Mouse (Mus musculus): ENCODE results near the gene Thumpd1. TPM values are rescaled to one million over a fixed set of nuclear protein-coding genes. Genes with fewer than 3 reads are reported as not detected.

Gene Thumpd1
- polyA plus RNA-seq, 1 experiment from 2014 or later = 28.5 TPM

DNA sequence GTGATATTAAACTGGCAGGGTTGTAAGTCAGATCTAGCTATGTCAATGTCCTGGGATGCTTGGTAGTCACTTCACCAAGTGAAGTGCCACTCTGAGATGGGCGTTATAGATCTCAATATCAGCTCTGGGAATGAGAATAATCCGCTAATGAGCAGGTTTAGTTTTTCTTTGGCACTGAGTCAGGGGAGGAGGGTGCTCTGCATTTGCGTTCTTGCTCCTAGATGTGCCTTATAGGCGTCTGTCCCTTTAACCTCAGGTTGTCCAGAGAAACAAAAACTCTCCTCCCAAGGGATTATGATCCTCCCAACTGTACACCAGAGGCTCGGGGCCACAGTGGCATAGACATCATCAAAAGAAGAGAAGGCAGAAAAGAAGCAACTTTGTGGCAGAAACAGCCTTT lies 30.9 kb downstream of the Thumpd1 start, which contains the start of gene Acsm4:
Acsm4 (plus strand) TSS at position 301 of the 400 bp plus-strand sequence.
- TF ChIP-seq EP300 (IDR thresholded peaks at IDR 0.05) = no peak
- TF ChIP-seq CTCF (IDR thresholded peaks at IDR 0.05) = no peak

DNA sequence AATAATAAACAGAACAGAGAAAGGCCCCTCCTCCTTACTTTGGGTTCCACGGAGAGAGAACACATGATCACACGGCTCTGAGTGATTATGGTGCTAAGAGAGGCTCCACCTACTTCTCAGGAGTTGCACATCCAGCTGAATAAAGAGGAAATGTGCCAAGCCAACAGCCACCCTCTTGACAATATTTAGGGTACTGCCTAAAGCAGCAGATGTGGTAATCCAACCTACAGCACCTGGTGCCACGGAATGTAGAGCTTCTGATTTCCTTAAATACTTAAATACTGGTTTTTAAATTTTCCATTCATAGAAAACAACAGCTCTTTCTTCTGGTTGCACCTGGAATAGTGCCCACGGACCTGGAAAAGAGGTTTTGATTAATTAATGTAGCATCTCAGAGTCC lies 37.9 kb downstream of the Thumpd1 start:
- Histone ChIP-seq H3K4me1 (ENCODE audit: insufficient read depth, low read depth, low read length) (no peaks in the 10 kb centered on the region), H3K4me3 (ENCODE audit: low read depth, low read length) (no peak overlapping the region), H3K4me2 (replicated peaks; ENCODE audit: low read depth, low read length) (no peak overlapping the region), H3K36me3 (ENCODE audit: insufficient read depth, low read length) (no peaks in the 10 kb centered on the region), H3K27ac (ENCODE audit: low read length) (no peak overlapping the region), H3K9ac (replicated peaks; ENCODE audit: low read depth) (no peak overlapping the region), H3K27me3 (replicated peaks; ENCODE audit: insufficient read depth, low read length) (no peaks in the 10 kb centered on the region), H3K9me3 (ENCODE audit: low read length) (no peaks in the 10 kb centered on the region)
- WGBS = 39% methylated on average over 4 of the region's 4 CpGs
- TF ChIP-seq EP300 (IDR thresholded peaks at IDR 0.05) (no peak), CTCF (IDR thresholded peaks at IDR 0.05) (no peak)
- no peak for ATAC-seq
- no peak for DNase-seq (ENCODE audit: low spot score)

More for the DNA sequence above, 30.9 kb downstream of the Thumpd1 start, which contains the start of gene Acsm4:
- DNase-seq (ENCODE audit: low spot score) = no peak
- 64% methylated on average over 5 of the region's 5 CpGs for WGBS
- Histone ChIP-seq H3K27me3 (replicated peaks; ENCODE audit: insufficient read depth, low read length) (no peaks in the 10 kb centered on the region), H3K9me3 (ENCODE audit: low read length) (no peaks in the 10 kb centered on the region), H3K36me3 (ENCODE audit: insufficient read depth, low read length) (no peaks in the 10 kb centered on the region), H3K4me2 (replicated peaks; ENCODE audit: low read depth, low read length) (no peak within 1 kb of the TSS), H3K27ac (ENCODE audit: low read length) (no peak within 1 kb of the TSS), H3K4me3 (ENCODE audit: low read depth, low read length) (no peak within 1 kb of the TSS), H3K9ac (replicated peaks; ENCODE audit: low read depth) (no peak within 1 kb of the TSS), H3K4me1 (ENCODE audit: insufficient read depth, low read depth, low read length) (no peaks in the 10 kb centered on the region)
- no peak for ATAC-seq

DNA sequence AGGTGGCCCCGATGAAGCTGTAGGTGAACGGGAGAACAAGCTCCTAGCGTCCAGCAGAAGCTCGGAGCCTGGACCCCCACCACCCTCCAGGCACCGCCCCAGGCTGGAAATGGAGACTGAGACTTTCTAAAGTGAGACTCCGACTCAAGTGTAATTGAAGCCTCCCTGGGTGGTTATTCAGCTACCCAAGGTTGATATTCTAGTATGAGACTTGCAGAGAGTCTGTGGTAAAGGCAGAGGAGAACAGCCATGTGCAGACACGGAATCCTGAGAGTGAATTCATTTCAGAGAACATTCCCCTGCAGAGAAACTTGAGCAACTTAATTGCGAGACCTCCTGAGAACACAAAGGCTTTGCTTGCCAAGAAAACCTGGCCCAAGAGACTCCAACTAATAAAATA lies 40.5 kb downstream of the Thumpd1 start:
- Histone ChIP-seq H3K9me3 (ENCODE audit: low read length) (no peaks in the 10 kb centered on the region), H3K4me1 (ENCODE audit: insufficient read depth, low read depth, low read length) (no peaks in the 10 kb centered on the region), H3K9ac (replicated peaks; ENCODE audit: low read depth) (no peak overlapping the region), H3K4me3 (ENCODE audit: low read depth, low read length) (no peak overlapping the region), H3K36me3 (ENCODE audit: insufficient read depth, low read length) (no peaks in the 10 kb centered on the region), H3K4me2 (replicated peaks; ENCODE audit: low read depth, low read length) (no peak overlapping the region), H3K27me3 (replicated peaks; ENCODE audit: insufficient read depth, low read length) (no peaks in the 10 kb centered on the region), H3K27ac (ENCODE audit: low read length) (no peak overlapping the region)
- no peak for ATAC-seq
- WGBS = 57% methylated on average over 8 of the region's 8 CpGs
- no peak for TF ChIP-seq CTCF (IDR thresholded peaks at IDR 0.05)
- TF ChIP-seq EP300 (IDR thresholded peaks at IDR 0.05) = no peak
- no peak for DNase-seq (ENCODE audit: low spot score)

DNA sequence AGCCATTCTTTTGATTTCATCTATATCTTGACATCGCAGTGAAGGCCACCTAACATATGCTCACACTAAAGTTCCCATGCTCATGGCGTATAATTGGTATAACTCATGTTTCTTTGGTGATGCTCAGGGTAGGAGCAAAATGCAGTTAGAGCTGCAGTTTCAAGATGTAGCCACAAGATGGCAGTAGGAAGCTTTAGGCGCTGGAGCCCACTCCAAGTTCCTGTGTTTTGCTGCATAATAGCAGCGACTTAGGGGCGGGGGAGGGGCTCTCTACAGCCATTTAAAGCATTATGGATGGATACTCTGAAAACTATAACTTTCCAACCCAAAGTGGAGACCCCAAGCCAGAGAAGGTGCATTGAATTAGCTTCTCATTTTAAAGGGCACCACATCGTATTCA lies 47.1 kb downstream of the Thumpd1 start:
- H3K27ac ChIP-seq (ENCODE audit: low read length) = no peak overlapping the region
- no peak overlapping the region for H3K4me2 ChIP-seq (replicated peaks; ENCODE audit: low read depth, low read length)
- no peaks in the 10 kb centered on the region for H3K4me1 ChIP-seq (ENCODE audit: insufficient read depth, low read depth, low read length)
- no peak overlapping the region for H3K9ac ChIP-seq (replicated peaks; ENCODE audit: low read depth)
- TF ChIP-seq CTCF (IDR thresholded peaks at IDR 0.05) (peak; percentile 87), EP300 (IDR thresholded peaks at IDR 0.05) (no peak)
- H3K36me3 ChIP-seq (ENCODE audit: insufficient read depth, low read length) = no peaks in the 10 kb centered on the region
- H3K27me3 ChIP-seq (replicated peaks; ENCODE audit: insufficient read depth, low read length) = no peaks in the 10 kb centered on the region
- ATAC-seq (peak; percentile 48), DNase-seq (ENCODE audit: low spot score) (peak; percentile 72)
- WGBS = 14% methylated on average over 6 of the region's 6 CpGs
- no peak overlapping the region for H3K4me3 ChIP-seq (ENCODE audit: low read depth, low read length)
- H3K9me3 ChIP-seq (ENCODE audit: low read length) = no peaks in the 10 kb centered on the region

DNA sequence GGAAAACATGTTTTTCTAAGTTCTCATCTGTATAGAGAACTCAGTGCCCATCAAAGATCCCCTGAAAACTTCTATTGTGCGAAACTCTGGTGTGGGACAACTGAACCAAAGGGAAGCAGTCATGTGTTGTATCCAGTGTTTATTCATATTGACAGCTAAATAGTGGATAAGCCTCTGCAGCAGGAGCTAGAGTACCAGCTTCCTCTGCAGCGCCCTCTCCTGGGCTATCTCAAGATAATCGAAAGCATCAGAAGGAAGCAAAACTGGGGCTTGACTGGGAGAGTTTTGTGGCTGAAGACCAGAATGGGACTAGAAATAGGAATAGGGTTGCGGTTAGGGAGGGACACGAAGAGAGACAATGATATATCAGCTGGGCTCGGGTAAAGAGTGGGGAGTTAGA lies 49.7 kb downstream of the Thumpd1 start:
- no peak overlapping the region for H3K9ac ChIP-seq (replicated peaks; ENCODE audit: low read depth)
- DNase-seq (ENCODE audit: low spot score) = no peak
- no peaks in the 10 kb centered on the region for H3K36me3 ChIP-seq (ENCODE audit: insufficient read depth, low read length)
- no peak overlapping the region for H3K27ac ChIP-seq (ENCODE audit: low read length)
- no peak overlapping the region for H3K4me3 ChIP-seq (ENCODE audit: low read depth, low read length)
- H3K27me3 ChIP-seq (replicated peaks; ENCODE audit: insufficient read depth, low read length) = no peaks in the 10 kb centered on the region
- no peaks in the 10 kb centered on the region for H3K9me3 ChIP-seq (ENCODE audit: low read length)
- TF ChIP-seq CTCF (IDR thresholded peaks at IDR 0.05) = peak; percentile 49
- TF ChIP-seq EP300 (IDR thresholded peaks at IDR 0.05) = no peak
- 50% methylated on average over 6 of the region's 6 CpGs for WGBS
- no peak overlapping the region for H3K4me2 ChIP-seq (replicated peaks; ENCODE audit: low read depth, low read length)
- ATAC-seq = no peak
- no peaks in the 10 kb centered on the region for H3K4me1 ChIP-seq (ENCODE audit: insufficient read depth, low read depth, low read length)

DNA sequence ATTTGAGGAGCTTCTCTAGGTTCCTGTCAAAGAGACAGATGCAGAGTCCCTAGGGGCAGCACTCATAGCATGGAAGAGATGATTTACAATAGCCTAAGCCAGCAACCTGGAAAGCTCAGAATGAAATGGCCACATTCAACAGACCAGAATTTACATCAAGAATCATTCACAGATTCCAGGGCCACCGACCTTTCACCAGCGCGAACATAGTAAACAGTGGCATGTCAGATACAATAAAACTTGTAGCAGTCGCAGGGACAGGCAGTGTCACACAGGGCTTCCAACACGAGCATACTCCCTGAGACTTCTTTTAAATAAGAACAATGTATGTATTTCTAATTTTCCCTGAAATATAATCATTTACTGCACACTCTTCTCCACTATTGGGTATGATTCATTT lies 50.2 kb downstream of the Thumpd1 start:
- WGBS = 64% methylated on average over 5 of the region's 5 CpGs
- no peak for ATAC-seq

DNA sequence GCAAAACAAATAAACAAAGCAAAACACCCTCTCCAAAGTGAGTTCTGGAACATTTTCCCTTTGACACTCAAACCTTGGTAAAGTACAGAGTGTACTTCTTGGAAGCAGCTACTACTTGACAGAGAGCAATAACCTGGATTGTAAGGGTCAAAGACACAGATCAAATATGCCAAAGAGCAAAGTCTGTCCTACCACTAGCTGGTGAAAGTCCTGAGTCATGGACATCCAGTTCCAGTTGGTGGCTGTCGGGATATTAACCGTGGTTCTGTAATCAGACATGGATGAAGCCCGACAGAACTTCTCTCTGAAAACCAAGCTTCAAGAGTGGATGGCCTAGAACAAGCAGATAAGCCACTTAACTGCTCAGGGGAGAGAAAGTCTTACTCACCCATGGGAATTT lies 52.7 kb downstream of the Thumpd1 start:
- TF ChIP-seq EP300 (IDR thresholded peaks at IDR 0.05) = no peak
- no peak for TF ChIP-seq CTCF (IDR thresholded peaks at IDR 0.05)
- H3K4me1 ChIP-seq (ENCODE audit: insufficient read depth, low read depth, low read length) = no peaks in the 10 kb centered on the region
- H3K4me3 ChIP-seq (ENCODE audit: low read depth, low read length) = no peak overlapping the region
- no peak overlapping the region for H3K4me2 ChIP-seq (replicated peaks; ENCODE audit: low read depth, low read length)
- no peaks in the 10 kb centered on the region for H3K36me3 ChIP-seq (ENCODE audit: insufficient read depth, low read length)
- H3K9ac ChIP-seq (replicated peaks; ENCODE audit: low read depth) = no peak overlapping the region
- no peaks in the 10 kb centered on the region for H3K9me3 ChIP-seq (ENCODE audit: low read length)
- H3K27ac ChIP-seq (ENCODE audit: low read length) = no peak overlapping the region
- DNase-seq (ENCODE audit: low spot score) (no peak), ATAC-seq (no peak)
- H3K27me3 ChIP-seq (replicated peaks; ENCODE audit: insufficient read depth, low read length) = no peaks in the 10 kb centered on the region
- WGBS = 79% methylated on average over 3 of the region's 3 CpGs

More for the DNA sequence above, 50.2 kb downstream of the Thumpd1 start:
- no peaks in the 10 kb centered on the region for H3K36me3 ChIP-seq (ENCODE audit: insufficient read depth, low read length)
- H3K9me3 ChIP-seq (ENCODE audit: low read length) = no peaks in the 10 kb centered on the region
- no peaks in the 10 kb centered on the region for H3K27me3 ChIP-seq (replicated peaks; ENCODE audit: insufficient read depth, low read length)
- no peak for DNase-seq (ENCODE audit: low spot score)
- H3K4me2 ChIP-seq (replicated peaks; ENCODE audit: low read depth, low read length) = no peak overlapping the region
- H3K4me1 ChIP-seq (ENCODE audit: insufficient read depth, low read depth, low read length) = no peaks in the 10 kb centered on the region
- H3K4me3 ChIP-seq (ENCODE audit: low read depth, low read length) = no peak overlapping the region
- no peak overlapping the region for H3K9ac ChIP-seq (replicated peaks; ENCODE audit: low read depth)
- no peak overlapping the region for H3K27ac ChIP-seq (ENCODE audit: low read length)
- TF ChIP-seq EP300 (IDR thresholded peaks at IDR 0.05) (no peak), CTCF (IDR thresholded peaks at IDR 0.05) (no peak)

Other genes starting within 250 kb of the Thumpd1 start
- gene Umod, start 241.5 kb downstream of the Thumpd1 start, polyA plus RNA-seq (2015; fragmentation: Nextera tagmentation; extraction: Ambion mirVana) = not detected in 2 replicates
- 0.11 TPM in 1 of 2 replicates, not detected in the other for gene Acsm5, start 201.3 kb downstream of the Thumpd1 start, polyA plus RNA-seq (2015; fragmentation: Nextera tagmentation; extraction: Ambion mirVana)
- not detected in 2 replicates for gene Pdilt, start 197.3 kb downstream of the Thumpd1 start, polyA plus RNA-seq (2015; fragmentation: Nextera tagmentation; extraction: Ambion mirVana)
- not detected in 2 replicates for gene Acsm2, start 166.5 kb downstream of the Thumpd1 start, polyA plus RNA-seq (2015; fragmentation: Nextera tagmentation; extraction: Ambion mirVana)
- gene Acsm1, start 113.8 kb downstream of the Thumpd1 start, polyA plus RNA-seq (2015; fragmentation: Nextera tagmentation; extraction: Ambion mirVana) = 3.6 and 3.7 TPM in 2 replicates
- not detected in 2 replicates for gene Acsm4, start 30.8 kb downstream of the Thumpd1 start, polyA plus RNA-seq (2015; fragmentation: Nextera tagmentation; extraction: Ambion mirVana)
- gene Acsm3, start 40.1 kb upstream of the Thumpd1 start, polyA plus RNA-seq (2015; fragmentation: Nextera tagmentation; extraction: Ambion mirVana) = 0.15 TPM in 1 of 2 replicates, not detected in the other
- gene Rexo5, start 73.2 kb upstream of the Thumpd1 start, polyA plus RNA-seq (2015; fragmentation: Nextera tagmentation; extraction: Ambion mirVana) = 8.3 and 9.2 TPM in 2 replicates
- gene Eri2, start 73.3 kb upstream of the Thumpd1 start, polyA plus RNA-seq (2015; fragmentation: Nextera tagmentation; extraction: Ambion mirVana) = 4.9 and 5.7 TPM in 2 replicates
- 7.4 and 7.7 TPM in 2 replicates for gene Lyrm1, start 175.1 kb upstream of the Thumpd1 start, polyA plus RNA-seq (2015; fragmentation: Nextera tagmentation; extraction: Ambion mirVana)
- 7.7 and 8.6 TPM in 2 replicates for gene Dcun1d3, start 175.5 kb upstream of the Thumpd1 start, polyA plus RNA-seq (2015; fragmentation: Nextera tagmentation; extraction: Ambion mirVana)